Comparison of ENCODE assay signal across 25 mouse cellular contexts in the genomic region with DNA sequence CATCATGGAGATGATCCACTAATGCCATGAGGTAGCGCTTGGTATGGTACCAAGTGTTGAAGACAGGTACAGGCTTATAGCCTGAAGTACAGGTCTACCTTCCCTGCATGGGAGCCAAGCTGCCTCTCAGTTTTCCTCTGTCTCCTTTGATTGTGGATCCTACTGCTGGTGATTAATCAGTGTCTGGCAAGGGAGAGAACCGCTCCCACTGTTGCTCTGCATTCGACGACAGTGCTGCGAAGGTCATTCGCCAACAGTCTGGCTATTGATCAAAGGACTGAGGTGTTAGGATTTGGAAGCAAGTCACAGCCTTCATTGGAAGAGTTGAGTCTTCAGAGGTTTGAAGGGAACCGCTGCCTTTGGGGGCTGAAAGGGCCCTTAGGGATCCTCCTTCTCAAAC.
"Had no signal": no experiment of that assay in that cellular context is flagged by ENCODE, and none has a peak within 500 bp of the region (broad histone marks: within the 10 kb centered on the region; RNA-seq: fewer than 3 reads in every experiment).

No protein-coding gene starts in this region.

- H3K27ac ChIP-seq: heart, embryonic 13.5 days; heart, embryonic 15.5 days; hindbrain, embryonic 13.5 days; hindbrain, embryonic 15.5 days; hindbrain, postnatal 0 days; intestine, embryonic 15.5 days; kidney, embryonic 15.5 days; kidney, postnatal 0 days; limb, embryonic 13.5 days; limb, embryonic 15.5 days; liver, embryonic 12.5 days; liver, embryonic 14.5 days had no signal

- H3K9ac ChIP-seq: heart, embryonic 13.5 days; heart, embryonic 15.5 days; hindbrain, embryonic 13.5 days; hindbrain, embryonic 15.5 days; intestine, embryonic 15.5 days; kidney, embryonic 15.5 days; limb, embryonic 13.5 days; limb, embryonic 15.5 days; liver, embryonic 12.5 days; liver, embryonic 14.5 days had no signal

- H3K4me3 ChIP-seq: heart, embryonic 13.5 days; heart, embryonic 15.5 days; hindbrain, embryonic 13.5 days; hindbrain, embryonic 15.5 days; intestine, embryonic 15.5 days; kidney, embryonic 15.5 days; limb, embryonic 13.5 days; limb, embryonic 15.5 days; liver, embryonic 12.5 days had no signal

- ATAC-seq: hindbrain, postnatal 0 days; intestine, embryonic 15.5 days; liver, embryonic 12.5 days had no signal

- DNase-seq: gastrocnemius, postnatal 14 days; gastrocnemius, postnatal 36 days; heart, adult 18-20 months; heart, postnatal 14 days; heart, postnatal 36 days; kidney, adult 11 months; kidney, adult 2 months; kidney, adult 9 months; kidney, postnatal 14 days; kidney, postnatal 36 days; layer of hippocampus, adult 9-11 months; layer of hippocampus, postnatal 36 days; left cerebral cortex, postnatal 4 days had no signal

- H3K9me3 ChIP-seq: heart, embryonic 13.5 days; heart, embryonic 15.5 days; hindbrain, embryonic 13.5 days; hindbrain, embryonic 15.5 days; intestine, embryonic 15.5 days; kidney, embryonic 15.5 days; limb, embryonic 13.5 days; limb, embryonic 15.5 days; liver, embryonic 12.5 days had no signal

- H3K4me2 ChIP-seq: heart, embryonic 13.5 days; heart, embryonic 15.5 days; hindbrain, embryonic 13.5 days; hindbrain, embryonic 15.5 days; intestine, embryonic 15.5 days; kidney, embryonic 15.5 days; limb, embryonic 13.5 days; limb, embryonic 15.5 days; liver, embryonic 12.5 days had no signal

- H3K36me3 ChIP-seq: heart, embryonic 13.5 days; heart, embryonic 15.5 days; hindbrain, embryonic 13.5 days; hindbrain, embryonic 15.5 days; intestine, embryonic 15.5 days; kidney, embryonic 15.5 days; limb, embryonic 13.5 days; limb, embryonic 15.5 days; liver, embryonic 12.5 days had no signal

- H3K4me1 ChIP-seq: intestine, embryonic 15.5 days; kidney, embryonic 15.5 days; limb, embryonic 13.5 days; limb, embryonic 15.5 days; liver, embryonic 12.5 days had no signal

- H3K27me3 ChIP-seq: heart, embryonic 13.5 days; heart, embryonic 15.5 days; hindbrain, embryonic 13.5 days; hindbrain, embryonic 15.5 days; intestine, embryonic 15.5 days; kidney, embryonic 15.5 days; liver, embryonic 12.5 days had no signal
